Mouse (Mus musculus): Measurements from ENCODE around the gene Acot8. TPM values are rescaled to one million over a fixed set of nuclear protein-coding genes. Genes with fewer than 3 reads are reported as not detected.
"Not testable (repeated sequence)": the region's sequence is repeated elsewhere in the genome, so short reads cannot be mapped to it uniquely, and the experiment has no call there.

Acot8 gene
- polyA plus RNA-seq, 1 experiment from 2014 or later: 16.8 TPM

DNA sequence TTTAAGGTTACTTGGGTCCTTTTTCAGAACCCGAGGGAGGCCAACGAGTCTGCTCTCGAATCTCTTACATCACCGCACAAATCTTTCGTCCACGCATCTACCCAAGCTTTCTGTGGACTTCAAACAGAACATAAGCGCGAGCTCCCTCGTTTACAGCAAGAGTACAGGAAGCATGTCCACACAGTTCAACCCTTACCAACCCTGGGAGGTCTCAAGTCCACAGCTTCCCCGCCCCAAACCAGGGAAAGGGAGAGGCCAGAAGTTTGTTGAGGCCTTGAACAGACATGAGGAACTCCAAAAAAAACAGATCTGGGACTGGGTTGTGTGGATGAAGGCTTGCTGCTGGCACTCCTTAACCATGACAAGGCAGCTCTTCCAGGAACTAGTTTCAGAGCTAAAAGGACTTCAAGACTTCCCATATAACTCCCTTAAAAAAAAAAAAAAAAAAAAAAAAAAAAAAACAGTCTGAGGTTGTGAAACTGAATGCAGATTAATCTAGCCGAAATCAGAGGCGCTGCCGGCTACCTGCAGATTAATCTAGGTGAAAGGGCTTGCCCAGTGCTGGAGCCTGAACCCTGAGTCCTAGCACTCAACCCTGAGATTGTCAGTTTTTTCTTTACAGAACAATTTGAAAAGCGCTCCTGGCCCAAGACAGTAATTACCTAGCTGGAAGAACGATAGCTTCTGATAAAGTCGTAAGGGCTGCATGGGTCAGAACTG is 1.3 kb downstream of the Acot8 start:
- no peaks in the 10 kb centered on the region for H3K9me3 ChIP-seq (replicated peaks; ENCODE audit: control insufficient read depth, low read length)

DNA sequence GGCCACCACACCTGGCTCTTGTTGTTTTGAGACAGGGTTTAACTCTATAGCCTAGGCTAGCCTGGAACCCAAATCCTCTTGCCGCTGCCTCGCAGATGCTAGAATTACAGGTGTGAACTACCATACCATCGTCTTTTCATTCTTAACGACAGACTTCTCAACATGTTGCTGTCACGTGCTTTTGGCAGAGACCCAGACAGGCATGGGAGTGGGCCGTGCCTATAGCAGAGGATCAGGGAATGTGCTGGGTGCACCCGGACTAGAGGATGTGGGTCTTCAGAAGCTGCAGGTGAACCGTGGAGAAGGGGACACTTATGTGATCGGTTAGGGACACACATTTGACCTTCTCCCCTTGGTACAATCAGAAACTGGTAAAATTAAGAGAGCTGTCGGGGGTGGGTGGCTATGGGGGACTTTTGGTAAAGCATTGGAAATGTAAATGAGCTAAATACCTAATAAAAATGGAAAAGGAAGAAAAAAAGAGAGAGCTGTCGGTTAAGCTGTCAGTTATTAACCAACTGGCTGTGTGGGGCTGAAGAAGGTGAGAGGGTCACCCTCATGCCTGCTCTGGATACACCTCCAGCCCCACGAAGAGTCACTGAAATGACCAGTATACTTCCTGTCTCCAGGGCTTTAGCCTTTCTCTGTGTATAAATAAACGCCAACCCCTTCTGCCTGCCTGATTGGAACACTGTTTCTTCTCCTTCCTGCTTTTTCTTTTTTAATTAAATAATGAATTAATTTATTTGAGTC is 4.3 kb downstream of the Acot8 start:
- no peaks in the 10 kb centered on the region for H3K27me3 ChIP-seq (ENCODE audit: control insufficient read depth, insufficient read depth, low read length)
- H3K4me2 ChIP-seq: no peak overlapping the region
- ATAC-seq (replicated peaks; ENCODE audit: insufficient number of reproducible peaks, low FRiP score, low TSS enrichment): no peak
- H3K9ac ChIP-seq (ENCODE audit: low read depth, low read length): no peak overlapping the region
- peaks cover 6% of the 10 kb centered on the region for H3K4me1 ChIP-seq (ENCODE audit: control insufficient read depth, insufficient read depth, low read length)
- no peaks in the 10 kb centered on the region for H3K9me3 ChIP-seq (replicated peaks; ENCODE audit: control insufficient read depth, low read length)
- peaks cover 10% of the 10 kb centered on the region; the same call in 1 of the 2 replicates for H3K36me3 ChIP-seq (ENCODE audit: control insufficient read depth, insufficient read depth, low read length)
- WGBS (ENCODE audit: insufficient replicate concordance): 88% methylated on average over 13 of the region's 13 CpGs
- no peak overlapping the region for H3K4me3 ChIP-seq (ENCODE audit: low read depth, low read length)
- H3K27ac ChIP-seq (ENCODE audit: low read depth, low read length): no peak overlapping the region

More for the DNA sequence above, 1.3 kb downstream of the Acot8 start:
- H3K9ac ChIP-seq (ENCODE audit: low read depth, low read length): peak overlapping the region; percentile 85
- peak overlapping the region; percentile 88 for H3K4me3 ChIP-seq (ENCODE audit: low read depth, low read length)
- peaks cover 10% of the 10 kb centered on the region for H3K4me1 ChIP-seq (ENCODE audit: control insufficient read depth, insufficient read depth, low read length)
- peak overlapping the region; percentile 70 for H3K4me2 ChIP-seq
- WGBS (ENCODE audit: insufficient replicate concordance): 91% methylated on average over 16 of the region's 16 CpGs
- H3K27me3 ChIP-seq (ENCODE audit: control insufficient read depth, insufficient read depth, low read length): no peaks in the 10 kb centered on the region
- no peak for ATAC-seq (replicated peaks; ENCODE audit: insufficient number of reproducible peaks, low FRiP score, low TSS enrichment)
- H3K36me3 ChIP-seq (ENCODE audit: control insufficient read depth, insufficient read depth, low read length): peaks cover 2% of the 10 kb centered on the region; the same call in 1 of the 2 replicates
- H3K27ac ChIP-seq (ENCODE audit: low read depth, low read length): no peak overlapping the region

DNA sequence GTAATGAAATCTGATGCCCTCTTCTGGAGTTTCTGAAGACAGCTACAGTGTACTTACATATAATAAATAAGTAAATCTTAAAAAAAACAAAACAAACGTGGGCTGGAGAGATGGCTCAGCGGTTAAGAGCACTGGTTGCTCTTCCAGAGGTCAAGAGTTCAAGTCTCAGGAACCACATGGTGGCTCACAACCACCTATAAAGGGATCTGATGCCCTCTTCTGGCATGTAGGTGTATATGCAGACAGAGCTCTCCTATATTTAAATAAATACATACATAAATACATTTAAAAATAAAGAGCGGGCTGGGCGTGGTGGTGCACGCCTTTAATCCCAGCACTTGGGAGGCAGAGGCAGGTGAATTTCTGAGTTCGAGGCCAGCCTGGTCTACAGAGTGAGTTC is 6.1 kb downstream of the Acot8 start:
- not testable (repeated sequence) for H3K4me2 ChIP-seq; H3K27me3 ChIP-seq (ENCODE audit: control insufficient read depth, insufficient read depth, low read length); H3K9me3 ChIP-seq (replicated peaks; ENCODE audit: control insufficient read depth, low read length); H3K4me1 ChIP-seq (ENCODE audit: control insufficient read depth, insufficient read depth, low read length); ATAC-seq (replicated peaks; ENCODE audit: insufficient number of reproducible peaks, low FRiP score, low TSS enrichment); H3K27ac ChIP-seq (ENCODE audit: low read depth, low read length); H3K9ac ChIP-seq (ENCODE audit: low read depth, low read length); H3K4me3 ChIP-seq (ENCODE audit: low read depth, low read length)
- H3K36me3 ChIP-seq (ENCODE audit: control insufficient read depth, insufficient read depth, low read length): peaks cover 15% of the 10 kb centered on the region; the same call in 1 of the 2 replicates
- WGBS (ENCODE audit: insufficient replicate concordance): 74% methylated on average over 6 of the region's 6 CpGs

DNA sequence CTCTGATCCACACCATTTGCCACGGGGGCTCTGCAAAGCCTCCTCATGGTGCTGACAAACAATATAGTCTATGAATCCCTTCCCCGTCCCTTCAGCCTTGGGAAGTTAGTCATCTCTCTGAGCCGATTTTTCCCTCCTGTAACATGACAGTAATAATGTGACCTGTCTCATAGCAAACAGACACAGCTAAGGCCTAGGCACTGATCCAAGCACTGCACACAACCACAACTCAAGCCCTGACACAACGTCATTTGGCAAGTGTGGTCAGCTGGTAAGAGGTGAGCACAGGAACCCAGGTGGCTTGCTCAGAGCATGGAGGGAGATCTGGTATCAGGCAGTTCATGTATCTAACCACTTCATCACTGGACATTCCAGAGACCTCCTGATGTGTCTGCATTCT is 8.8 kb downstream of the Acot8 start:
- Histone ChIP-seq H3K9me3 (replicated peaks; ENCODE audit: control insufficient read depth, low read length) (no peaks in the 10 kb centered on the region), H3K4me3 (ENCODE audit: low read depth, low read length) (no peak overlapping the region), H3K9ac (ENCODE audit: low read depth, low read length) (no peak overlapping the region), H3K4me1 (ENCODE audit: control insufficient read depth, insufficient read depth, low read length) (0 out of 2 replicates have a peak, but pooled peaks cover 7% of the 10 kb centered on the region), H3K36me3 (ENCODE audit: control insufficient read depth, insufficient read depth, low read length) (peaks cover 20% of the 10 kb centered on the region; the same call in 1 of the 2 replicates), H3K4me2 (no peak overlapping the region), H3K27ac (ENCODE audit: low read depth, low read length) (no peak overlapping the region), H3K27me3 (ENCODE audit: control insufficient read depth, insufficient read depth, low read length) (no peaks in the 10 kb centered on the region)
- no peak for ATAC-seq (replicated peaks; ENCODE audit: insufficient number of reproducible peaks, low FRiP score, low TSS enrichment)
- 77% methylated on average over 4 of the region's 4 CpGs for WGBS (ENCODE audit: insufficient replicate concordance)

- Histone ChIP-seq H3K4me2 (no peak overlapping the region), H3K9ac (ENCODE audit: low read depth, low read length) (no peak overlapping the region), H3K9me3 (replicated peaks; ENCODE audit: control insufficient read depth, low read length) (no peaks in the 10 kb centered on the region), H3K27ac (ENCODE audit: low read depth, low read length) (no peak overlapping the region), H3K36me3 (ENCODE audit: control insufficient read depth, insufficient read depth, low read length) (peaks cover 18% of the 10 kb centered on the region; the same call in 1 of the 2 replicates), H3K4me1 (ENCODE audit: control insufficient read depth, insufficient read depth, low read length) (0 out of 2 replicates have a peak, but pooled peaks cover 7% of the 10 kb centered on the region), H3K27me3 (ENCODE audit: control insufficient read depth, insufficient read depth, low read length) (no peaks in the 10 kb centered on the region), H3K4me3 (ENCODE audit: low read depth, low read length) (no peak overlapping the region)
- no peak; the same call in 1 of the 2 replicates for ATAC-seq (replicated peaks; ENCODE audit: insufficient number of reproducible peaks, low FRiP score, low TSS enrichment)
- WGBS (ENCODE audit: insufficient replicate concordance): 37% methylated on average over 5 of the region's 5 CpGs
Observed at GRCm38 (mm10) chr2:164794293-164794692, 10.4 kb downstream of the Acot8 start.

DNA sequence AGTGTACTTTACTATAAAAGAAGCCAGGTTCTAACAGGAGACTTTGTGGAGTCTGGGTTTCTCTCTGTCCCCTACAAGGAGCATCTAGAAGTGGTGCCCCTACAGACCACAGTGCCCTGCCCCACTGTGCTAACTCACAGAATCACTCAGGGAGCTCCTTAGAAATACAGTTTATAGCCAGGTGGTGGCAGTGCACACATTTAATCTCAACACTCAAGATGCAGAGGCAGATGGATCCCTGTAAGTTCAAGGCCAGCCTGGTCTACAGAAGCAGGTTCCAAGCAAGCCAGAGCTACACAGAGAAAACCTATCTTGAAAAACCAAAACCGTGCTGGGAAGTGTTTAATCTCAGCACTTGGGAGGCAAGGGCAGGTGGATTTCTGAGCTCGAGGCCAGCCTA is 10.9 kb downstream of the Acot8 start:
- Histone ChIP-seq H3K4me3 (ENCODE audit: low read depth, low read length) (no peak overlapping the region), H3K27me3 (ENCODE audit: control insufficient read depth, insufficient read depth, low read length) (no peaks in the 10 kb centered on the region), H3K9me3 (replicated peaks; ENCODE audit: control insufficient read depth, low read length) (no peaks in the 10 kb centered on the region), H3K36me3 (ENCODE audit: control insufficient read depth, insufficient read depth, low read length) (peaks cover 18% of the 10 kb centered on the region; the same call in 1 of the 2 replicates), H3K4me2 (no peak overlapping the region), H3K27ac (ENCODE audit: low read depth, low read length) (peak overlapping the region; percentile 74; the same call in 1 of the 2 replicates), H3K9ac (ENCODE audit: low read depth, low read length) (no peak overlapping the region), H3K4me1 (ENCODE audit: control insufficient read depth, insufficient read depth, low read length) (0 out of 2 replicates have a peak, but pooled peaks cover 7% of the 10 kb centered on the region)
- WGBS (ENCODE audit: insufficient replicate concordance): 88% methylated on average over 2 of the region's 2 CpGs
- no peak for ATAC-seq (replicated peaks; ENCODE audit: insufficient number of reproducible peaks, low FRiP score, low TSS enrichment)

GRCm38 (mm10) chr2:164793236-164793635 is 11.4 kb downstream of the Acot8 start:
- 54% methylated on average over 3 of the region's 3 CpGs for WGBS (ENCODE audit: insufficient replicate concordance)
- ATAC-seq (replicated peaks; ENCODE audit: insufficient number of reproducible peaks, low FRiP score, low TSS enrichment): no peak
- H3K27me3 ChIP-seq (ENCODE audit: control insufficient read depth, insufficient read depth, low read length): no peaks in the 10 kb centered on the region
- H3K4me2 ChIP-seq: no peak overlapping the region
- peaks cover 18% of the 10 kb centered on the region; the same call in 1 of the 2 replicates for H3K36me3 ChIP-seq (ENCODE audit: control insufficient read depth, insufficient read depth, low read length)
- peak overlapping the region; percentile 74 for H3K27ac ChIP-seq (ENCODE audit: low read depth, low read length)
- no peak overlapping the region for H3K4me3 ChIP-seq (ENCODE audit: low read depth, low read length)
- H3K4me1 ChIP-seq (ENCODE audit: control insufficient read depth, insufficient read depth, low read length): 0 out of 2 replicates have a peak, but pooled peaks cover 13% of the 10 kb centered on the region
- H3K9ac ChIP-seq (ENCODE audit: low read depth, low read length): peak overlapping the region; percentile 46; the same call in 1 of the 2 replicates
- no peaks in the 10 kb centered on the region for H3K9me3 ChIP-seq (replicated peaks; ENCODE audit: control insufficient read depth, low read length)

DNA sequence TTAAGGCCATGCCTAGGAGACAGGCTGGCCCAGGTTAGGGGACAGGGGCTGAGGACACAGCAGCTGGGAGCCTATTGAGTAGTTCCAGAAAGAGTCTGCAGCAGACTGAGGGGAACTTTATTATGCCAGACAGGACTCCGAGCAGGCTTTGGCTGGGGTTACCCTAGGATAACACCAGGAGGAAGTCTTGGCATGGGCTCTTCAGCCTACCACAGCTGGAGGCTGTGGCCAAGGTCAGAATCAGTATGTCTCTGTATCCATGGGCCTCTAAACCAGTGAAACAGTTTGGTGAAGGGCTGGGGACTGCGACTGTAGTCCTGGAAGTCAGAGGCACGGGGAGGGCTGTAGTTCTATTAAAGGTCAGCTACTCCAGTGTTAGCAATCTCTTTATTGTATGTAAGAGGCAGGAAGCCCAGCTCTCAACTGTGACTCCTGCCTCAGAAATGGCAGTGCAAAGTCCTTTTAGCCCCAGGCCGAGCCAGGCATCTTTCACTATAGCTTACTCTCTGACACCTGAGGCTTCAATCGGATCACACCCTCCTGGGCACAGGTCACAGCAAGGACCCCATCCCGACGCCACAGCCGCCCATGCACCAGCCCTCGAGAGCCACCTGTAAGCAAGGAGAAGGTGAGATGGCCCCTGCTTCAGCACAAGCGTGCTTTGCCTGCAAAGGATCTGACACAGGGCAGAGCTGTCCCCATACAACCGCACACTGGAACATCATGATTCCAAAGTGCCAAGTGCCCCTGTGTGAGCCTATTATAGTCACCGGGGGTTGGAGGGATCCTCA is 12.1 kb downstream of the Acot8 start:
- Histone ChIP-seq H3K4me1 (ENCODE audit: control insufficient read depth, insufficient read depth, low read length) (0 out of 2 replicates have a peak, but pooled peaks cover 13% of the 10 kb centered on the region), H3K36me3 (ENCODE audit: control insufficient read depth, insufficient read depth, low read length) (peaks cover 16% of the 10 kb centered on the region; the same call in 1 of the 2 replicates), H3K4me3 (ENCODE audit: low read depth, low read length) (no peak overlapping the region), H3K9ac (ENCODE audit: low read depth, low read length) (0 out of 2 replicates have a peak overlapping the region, but pooled peaks have one; percentile 46), H3K4me2 (no peak overlapping the region), H3K27me3 (ENCODE audit: control insufficient read depth, insufficient read depth, low read length) (no peaks in the 10 kb centered on the region), H3K27ac (ENCODE audit: low read depth, low read length) (peak overlapping the region; percentile 74), H3K9me3 (replicated peaks; ENCODE audit: control insufficient read depth, low read length) (no peaks in the 10 kb centered on the region)
- no peak for ATAC-seq (replicated peaks; ENCODE audit: insufficient number of reproducible peaks, low FRiP score, low TSS enrichment)
- WGBS (ENCODE audit: insufficient replicate concordance): 88% methylated on average over 12 of the region's 12 CpGs

Measured in heart, embryonic 11.5 days (tissue).